Mouse (Mus musculus) common myeloid progenitor, adult 5-6 weeks (primary cell): ENCODE data around the gene Myg1. TPM values are rescaled to one million over a fixed set of nuclear protein-coding genes. Genes with fewer than 3 reads are reported as not detected.
"Not testable (repeated sequence)": the region's sequence is repeated elsewhere in the genome, so short reads cannot be mapped to it uniquely, and the experiment has no call there.

ENCODE experiments used
- ATAC-seq: replicated peaks from 2 replicates; pipeline ENCODE4 v1.8.0; 2016; ENCODE audit warnings: low read depth, mild to moderate bottlenecking, moderate TSS enrichment, inconsistent platforms; ENCODE audit not compliant: poor library complexity, severe bottlenecking
- total RNA-seq: library from RNA; stranded (forward); fragments of 200-1000, 187-1606 nt; gene quantifications from 2 replicates; pipeline ENCODE4 v1.2.3, GENCODE M21; 2017

Gene Myg1
- 40.0 and 50.8 TPM in 2 replicates for total RNA-seq

GRCm38 (mm10) chr15:102331610-102332015 lies at the start of gene Myg1:
TSS of gene Myg1 (plus strand) at chr15:102331709.
- ATAC-seq, result peak; percentile 97

- ATAC-seq, result no peak
Measured at GRCm38 (mm10) chr15:102282463-102283292, 48.8 kb upstream of the Myg1 start.

- no peak for ATAC-seq
Measured at GRCm38 (mm10) chr15:102283648-102284047, 47.9 kb upstream of the Myg1 start.

- ATAC-seq, result peak; percentile 62; the same call in 1 of the 2 replicates
Measured at GRCm38 (mm10) chr15:102287395-102287794, 44.1 kb upstream of the Myg1 start.

GRCm38 (mm10) chr15:102295633-102296367 lies 35.7 kb upstream of the Myg1 start, which contains the start of gene Espl1:
TSS of gene Espl1 (plus strand) at chr15:102296266.
- peak; percentile 100 for ATAC-seq

GRCm38 (mm10) chr15:102296368-102297006 lies 35.0 kb upstream of the Myg1 start:
- no peak for ATAC-seq

GRCm38 (mm10) chr15:102302542-102302941 lies 29.0 kb upstream of the Myg1 start:
- no peak for ATAC-seq

- ATAC-seq, result no peak
Measured at GRCm38 (mm10) chr15:102308717-102309116, 22.8 kb upstream of the Myg1 start.

- no peak for ATAC-seq
Measured at GRCm38 (mm10) chr15:102310074-102310845, 21.2 kb upstream of the Myg1 start.

GRCm38 (mm10) chr15:102311489-102311888 lies 20.0 kb upstream of the Myg1 start:
- peak; percentile 71 for ATAC-seq

GRCm38 (mm10) chr15:102315292-102315691 lies 16.2 kb upstream of the Myg1 start:
- no peak for ATAC-seq

GRCm38 (mm10) chr15:102316263-102316662 lies 15.2 kb upstream of the Myg1 start:
- ATAC-seq, result peak; percentile 84

- no peak for ATAC-seq
Measured at GRCm38 (mm10) chr15:102324654-102325473, 6.6 kb upstream of the Myg1 start.

GRCm38 (mm10) chr15:102326022-102326576 lies 5.4 kb upstream of the Myg1 start, which contains the start of gene Pfdn5:
TSS of gene Pfdn5 (plus strand) at chr15:102326116.
- peak; percentile 100 for ATAC-seq

GRCm38 (mm10) chr15:102326892-102327291 lies 4.6 kb upstream of the Myg1 start:
- ATAC-seq, result no peak

GRCm38 (mm10) chr15:102335254-102335653 lies 3.7 kb downstream of the Myg1 start:
- no peak for ATAC-seq

GRCm38 (mm10) chr15:102335925-102336324 lies 4.4 kb downstream of the Myg1 start:
- not testable (repeated sequence) for ATAC-seq

GRCm38 (mm10) chr15:102336946-102337345 lies 5.4 kb downstream of the Myg1 start:
- ATAC-seq, result no peak

GRCm38 (mm10) chr15:102339612-102340011 lies 8.1 kb downstream of the Myg1 start:
- no peak for ATAC-seq
